Mouse (Mus musculus) brown adipose tissue, adult 24 weeks (tissue): ENCODE results near the gene Ppara. TPM values are rescaled to one million over a fixed set of nuclear protein-coding genes. Genes with fewer than 3 reads are reported as not detected.

ENCODE experiments used
- H3K27ac ChIP-seq: fragments of 200-500 bp; replicated peaks from 2 replicates; pipeline ENCODE4 v1.5.1; 2012; ENCODE audit warnings: low read depth, mild to moderate bottlenecking, low read length
- H3K4me1 ChIP-seq: fragments of 200-500 bp; 2 replicates; pipeline ENCODE4 v1.6.1; 2012; ENCODE audit warnings: low read length, mixed read lengths; ENCODE audit not compliant: control insufficient read depth, insufficient read depth, insufficient read length
- H3K4me3 ChIP-seq: fragments of 200-500 bp; 2 replicates; pipeline ENCODE4 v1.5.1; 2012; ENCODE audit warnings: low read depth, mild to moderate bottlenecking, low read length, moderate library complexity; ENCODE audit not compliant: insufficient read depth
- polyA plus RNA-seq: library from polyadenylated mRNA; stranded (reverse); fragments of >200 nt; gene quantifications from 2 replicates; pipeline ENCODE4 v1.2.4, GENCODE M21; 2012; ENCODE audit not compliant: missing spikeins, insufficient read depth, insufficient read length

Gene Ppara
- 53.5 and 108 TPM in 2 replicates for polyA plus RNA-seq

GRCm38 (mm10) chr15:85734571-85735033 is at the start of gene Ppara:
Ppara (plus strand) TSS chr15:85734983.
- Histone ChIP-seq H3K27ac (peak within 1 kb of the TSS; percentile 99), H3K4me1 (peaks cover 2% of the 10 kb centered on the region; the same call in 1 of the 2 replicates)

DNA sequence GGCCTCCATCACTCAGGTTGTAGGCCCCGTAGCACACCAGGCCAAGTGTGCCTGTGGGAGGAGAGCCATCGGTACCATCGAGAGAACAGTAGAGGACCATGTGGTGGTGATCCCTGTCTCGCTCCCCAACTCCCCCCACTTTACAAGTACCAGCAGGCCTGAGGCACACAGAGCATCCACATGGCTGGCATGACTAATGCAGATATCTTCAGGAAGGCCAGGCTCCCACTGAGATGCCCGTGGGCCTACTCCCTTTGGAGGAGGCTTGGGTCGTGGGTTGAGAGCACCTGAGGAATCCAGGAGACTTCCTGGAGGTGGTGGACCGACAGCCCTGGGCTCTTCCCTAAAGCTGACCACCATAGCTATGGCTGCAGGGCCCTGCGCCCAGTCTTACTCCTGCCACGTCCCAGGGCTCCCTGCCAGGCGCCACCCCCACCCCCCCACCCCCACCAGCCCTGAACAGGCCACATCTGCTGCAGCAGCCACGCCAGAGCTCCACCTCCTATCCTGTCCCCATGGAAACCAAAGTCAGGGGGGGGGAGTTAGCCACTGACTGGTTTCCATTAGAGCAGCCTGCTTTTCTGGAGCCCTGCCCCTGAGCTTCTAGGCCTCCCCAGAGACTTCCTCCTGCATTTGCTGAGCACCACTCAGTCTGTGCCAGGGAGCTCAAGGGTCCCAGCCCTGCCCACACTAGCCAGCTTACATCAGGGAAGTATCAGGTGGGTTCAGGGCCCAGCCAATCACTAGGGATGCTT is 48.0 kb upstream of the Ppara start:
- Histone ChIP-seq H3K27ac (peak overlapping the region; percentile 67), H3K4me3 (no peak overlapping the region), H3K4me1 (peaks cover 65% of the 10 kb centered on the region)

More at GRCm38 (mm10) chr15:85734571-85735033, at the start of gene Ppara:
- peak within 1 kb of the TSS; percentile 77 for H3K4me3 ChIP-seq

DNA sequence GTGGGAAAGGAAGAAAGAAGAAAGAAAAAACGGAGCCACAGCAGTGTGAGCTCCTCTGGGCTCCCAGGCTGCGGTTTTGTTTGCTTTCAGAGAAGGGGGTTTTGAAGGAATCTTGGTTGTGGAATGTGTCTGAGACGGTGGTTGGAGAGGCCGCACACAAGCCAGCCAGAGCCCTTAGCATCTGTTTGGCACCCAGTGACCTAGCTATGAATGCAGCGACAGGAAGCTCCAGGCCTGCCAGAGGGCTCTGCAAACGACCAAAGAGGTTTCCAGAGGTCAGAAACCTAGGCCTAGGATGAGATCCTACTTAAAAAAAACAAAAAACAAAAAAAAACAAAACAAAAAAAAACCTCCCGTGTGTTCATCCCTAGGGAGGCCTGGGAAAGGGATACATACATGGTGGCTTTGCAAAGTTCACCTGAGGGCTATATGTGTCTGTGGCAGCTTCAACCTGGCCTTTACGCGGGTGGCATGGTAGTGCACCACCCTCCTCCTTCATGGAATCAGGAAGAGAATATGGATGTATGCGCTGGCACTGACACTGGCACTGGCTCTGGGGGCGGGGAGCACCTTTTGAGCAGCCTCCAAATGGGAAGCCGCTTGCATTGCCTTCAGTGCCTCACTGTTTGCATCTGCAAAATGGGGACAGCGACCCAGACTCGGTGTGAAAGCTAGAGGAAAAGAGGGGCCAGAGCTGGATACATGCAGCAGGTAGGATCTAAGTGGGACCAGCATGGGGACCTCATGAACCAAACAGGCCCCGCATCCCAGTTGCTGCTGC is 47.0 kb upstream of the Ppara start:
- peaks cover 62% of the 10 kb centered on the region for H3K4me1 ChIP-seq
- peak overlapping the region; percentile 64 for H3K27ac ChIP-seq
- no peak overlapping the region for H3K4me3 ChIP-seq

DNA sequence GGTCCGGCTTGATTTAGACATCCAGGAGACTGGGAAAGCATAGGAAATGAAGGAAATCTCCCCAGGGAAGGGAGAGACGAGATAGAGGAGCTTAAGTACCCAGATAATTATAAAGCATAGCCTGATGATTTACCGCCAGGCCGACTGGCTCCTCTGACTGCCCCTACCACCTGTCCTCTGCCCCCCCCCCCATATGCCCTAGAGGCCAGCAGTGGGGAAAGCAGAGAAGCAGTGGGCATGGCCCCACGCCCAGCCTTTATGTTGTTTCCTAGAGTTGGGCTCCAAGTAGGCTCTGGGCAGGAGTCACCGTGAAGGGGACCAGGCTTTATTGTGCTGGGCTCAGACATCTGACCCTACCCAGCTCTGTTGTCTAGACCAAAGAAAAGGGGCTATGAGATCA is 46.0 kb upstream of the Ppara start:
- H3K4me3 ChIP-seq = no peak overlapping the region
- peaks cover 54% of the 10 kb centered on the region for H3K4me1 ChIP-seq
- peak overlapping the region; percentile 19; the same call in 1 of the 2 replicates for H3K27ac ChIP-seq

DNA sequence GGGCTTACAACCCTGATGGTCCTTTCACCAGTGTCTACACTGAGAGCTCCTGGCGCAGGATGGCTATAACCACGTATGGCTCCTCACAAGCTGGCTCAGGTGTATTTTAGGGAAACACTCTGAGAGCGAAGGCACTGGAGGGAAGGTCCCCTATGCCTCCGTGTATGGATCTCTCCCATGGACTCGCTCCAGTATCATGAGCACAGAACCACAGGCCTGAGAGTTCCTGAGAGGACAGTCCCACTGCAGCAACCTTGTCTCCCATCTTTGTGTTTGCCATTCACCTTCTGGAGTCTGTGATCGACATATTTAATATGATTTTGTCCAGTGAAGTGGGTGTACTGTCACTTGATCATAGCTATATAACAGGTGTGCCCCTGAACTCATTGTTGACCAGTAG is 45.3 kb upstream of the Ppara start:
- Histone ChIP-seq H3K4me3 (no peak overlapping the region), H3K27ac (0 out of 2 replicates have a peak overlapping the region, but pooled peaks have one; percentile 4), H3K4me1 (peaks cover 47% of the 10 kb centered on the region)

DNA sequence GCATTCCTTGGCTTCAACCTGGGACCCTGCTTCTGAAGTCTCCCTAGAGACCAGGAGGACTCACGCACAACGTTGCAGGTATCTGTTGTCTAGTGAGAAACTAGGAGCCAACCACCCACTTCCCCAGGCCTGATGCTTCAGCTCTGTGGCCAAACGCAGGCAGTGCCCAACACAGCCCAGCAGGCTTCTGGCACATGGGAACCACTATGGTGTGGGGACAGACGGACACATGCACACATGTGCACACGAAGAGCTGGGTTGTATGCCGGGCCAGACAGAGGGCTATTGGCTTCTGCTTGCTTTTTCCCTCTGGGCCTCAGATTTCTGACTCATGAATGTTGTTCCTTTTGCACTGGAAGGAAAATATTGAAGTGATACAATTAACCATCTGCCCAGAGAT is 44.7 kb upstream of the Ppara start:
- H3K4me1 ChIP-seq = peaks cover 42% of the 10 kb centered on the region
- 0 out of 2 replicates have a peak overlapping the region, but pooled peaks have one; percentile 4 for H3K27ac ChIP-seq
- no peak overlapping the region for H3K4me3 ChIP-seq

GRCm38 (mm10) chr15:85690875-85691274 is 43.9 kb upstream of the Ppara start:
- Histone ChIP-seq H3K4me1 (peaks cover 37% of the 10 kb centered on the region), H3K4me3 (no peak overlapping the region), H3K27ac (no peak overlapping the region)

GRCm38 (mm10) chr15:85693115-85693514 is 41.7 kb upstream of the Ppara start:
- Histone ChIP-seq H3K4me1 (peaks cover 20% of the 10 kb centered on the region), H3K4me3 (no peak overlapping the region), H3K27ac (peak overlapping the region; percentile 29)

DNA sequence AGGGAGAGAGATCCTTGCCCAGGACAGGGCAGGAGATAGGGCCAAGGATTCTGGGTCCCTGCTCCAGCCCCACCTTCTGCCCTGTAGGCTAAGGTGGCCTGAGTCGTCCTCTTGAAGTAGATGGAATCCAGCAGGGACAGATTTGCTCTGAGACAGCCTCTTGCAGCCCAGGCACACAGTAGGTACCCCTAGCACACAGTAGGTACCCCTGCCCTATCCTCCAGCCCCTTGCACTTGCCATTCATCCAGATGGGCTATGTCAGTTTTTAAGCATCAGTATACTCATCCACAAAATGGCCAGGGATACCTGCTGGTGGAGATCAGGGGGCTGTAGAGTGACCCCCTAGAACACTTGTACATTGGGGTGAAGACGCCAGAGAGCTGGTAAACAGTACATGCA is 41.0 kb upstream of the Ppara start:
- H3K4me1 ChIP-seq = peaks cover 18% of the 10 kb centered on the region
- H3K27ac ChIP-seq = no peak overlapping the region
- H3K4me3 ChIP-seq = no peak overlapping the region

DNA sequence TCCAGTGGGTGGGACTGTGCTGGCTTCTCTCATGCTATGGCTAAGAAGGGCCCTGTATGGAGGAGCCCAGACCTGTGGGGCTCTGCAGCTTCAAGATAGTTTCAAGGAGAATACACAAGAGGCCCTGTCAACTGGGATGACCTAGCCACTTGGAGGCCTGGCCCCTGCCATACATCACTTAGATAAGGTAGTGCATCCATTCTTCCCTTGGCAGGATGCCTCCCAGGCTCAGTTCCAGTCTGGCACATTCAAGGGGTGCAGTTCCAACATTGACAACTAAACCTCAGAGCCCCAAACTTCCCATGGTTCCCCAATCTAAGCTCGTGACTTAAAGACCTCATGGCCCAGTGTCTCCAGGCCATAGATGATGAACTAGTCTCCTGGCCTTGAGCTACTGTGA is 40.4 kb upstream of the Ppara start:
- H3K4me1 ChIP-seq = peaks cover 16% of the 10 kb centered on the region
- no peak overlapping the region for H3K4me3 ChIP-seq
- H3K27ac ChIP-seq = no peak overlapping the region

GRCm38 (mm10) chr15:85695304-85695703 is 39.5 kb upstream of the Ppara start:
- no peak overlapping the region for H3K4me3 ChIP-seq
- H3K27ac ChIP-seq = no peak overlapping the region
- H3K4me1 ChIP-seq = peaks cover 19% of the 10 kb centered on the region

- H3K4me3 ChIP-seq = no peak overlapping the region
- peak overlapping the region; percentile 28 for H3K27ac ChIP-seq
- H3K4me1 ChIP-seq = peaks cover 44% of the 10 kb centered on the region
Measured at GRCm38 (mm10) chr15:85698345-85699034, 36.3 kb upstream of the Ppara start.

DNA sequence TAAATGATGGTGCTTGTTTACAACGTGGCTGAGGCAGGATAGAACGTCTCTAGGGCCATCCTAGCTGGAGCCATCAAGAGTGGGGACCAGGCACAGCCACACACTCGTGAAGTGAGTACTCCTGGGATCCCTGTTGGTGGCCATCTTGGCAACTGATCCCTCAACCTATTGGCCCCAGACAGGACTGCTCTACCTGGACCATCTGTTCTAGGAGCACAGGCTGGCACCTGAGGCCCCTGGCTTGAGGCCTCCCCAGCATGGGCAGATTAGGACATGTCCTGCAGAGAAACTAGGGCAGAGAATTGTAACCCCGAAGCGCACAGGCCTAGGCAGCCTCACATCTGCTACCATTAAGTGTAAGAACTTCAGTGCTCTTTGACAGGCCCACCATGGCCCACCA is 35.3 kb upstream of the Ppara start:
- no peak overlapping the region for H3K4me3 ChIP-seq
- peaks cover 52% of the 10 kb centered on the region for H3K4me1 ChIP-seq
- H3K27ac ChIP-seq = peak overlapping the region; percentile 88

DNA sequence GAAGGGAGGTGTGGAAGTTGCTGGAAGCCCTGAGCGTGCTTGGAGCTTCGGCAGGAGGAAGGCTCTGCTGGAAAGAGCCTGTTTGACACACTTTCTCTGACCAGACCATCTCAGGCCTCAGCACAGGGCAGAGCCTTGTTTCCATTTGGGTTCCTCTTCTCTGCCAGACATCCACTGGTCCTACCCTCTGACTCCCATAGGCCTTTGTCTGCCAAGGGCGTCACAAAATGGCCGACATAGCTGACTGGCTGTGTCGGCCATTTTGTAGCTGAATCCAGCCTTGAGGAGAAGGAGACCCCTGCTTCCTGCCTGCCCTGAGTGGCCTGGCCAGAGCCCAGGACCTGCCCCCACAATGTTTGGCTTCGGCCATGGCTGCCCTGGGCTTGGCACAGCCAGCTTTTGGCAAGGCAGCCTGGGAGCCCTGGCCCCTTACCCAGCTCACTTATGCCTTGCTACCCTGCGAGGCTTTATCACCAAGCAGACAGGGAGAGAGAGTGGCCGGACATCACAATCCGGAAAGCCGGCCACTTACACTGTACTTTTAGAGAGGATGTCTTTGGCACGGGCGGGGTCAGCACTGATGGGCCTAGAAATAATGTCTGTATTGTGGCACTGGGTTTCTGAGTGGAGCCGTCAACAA is 34.8 kb upstream of the Ppara start:
- H3K4me3 ChIP-seq = no peak overlapping the region
- H3K27ac ChIP-seq = peak overlapping the region; percentile 88
- H3K4me1 ChIP-seq = peaks cover 58% of the 10 kb centered on the region
